ENCODE assay signal across 8 mouse cellular contexts in genomic region chr11:54002761-54003717, GRCm38 (mm10). TPM values are rescaled to one million over a fixed set of nuclear protein-coding genes. Genes with fewer than 3 reads are reported as not detected.
DNase-seq lines count a peak whose midpoint lies in the region; ATAC-seq and TF ChIP-seq lines count a peak whose summit lies in the region.
"Not testable (repeated sequence)": the region's sequence is repeated elsewhere in the genome, so short reads cannot be mapped to it uniquely, and the experiment has no call there.

No protein-coding gene starts in this region.

- not testable (repeated sequence) for H3K9me3 ChIP-seq in embryonic facial prominence, embryonic 10.5 days; kidney, embryonic 15.5 days (replicated peaks); limb, embryonic 13.5 days; midbrain, embryonic 14.5 days (ENCODE audit: control insufficient read depth, low read length)

- not testable (repeated sequence) for H3K79me3 ChIP-seq in C2C12 (ENCODE audit: low read depth)

- WGBS in embryonic facial prominence, embryonic 10.5 days: 49% methylated on average over 12 of the region's 12 CpGs
- WGBS in kidney, embryonic 15.5 days: 28% methylated on average over 12 of the region's 12 CpGs
- WGBS in limb, embryonic 13.5 days: 40% methylated on average over 12 of the region's 12 CpGs
- WGBS in midbrain, embryonic 14.5 days: 50% methylated on average over 12 of the region's 12 CpGs

- H3K4me2 ChIP-seq in kidney, embryonic 15.5 days; limb, embryonic 13.5 days (replicated peaks); midbrain, embryonic 14.5 days (ENCODE audit: low read length): not testable (repeated sequence)

- DNase-seq in adrenal gland, postnatal 36 days: peak; percentile 51 to 70
- peak; percentile 71 for DNase-seq in embryonic facial prominence, embryonic 10.5 days (ENCODE audit: low spot score)
- peak; percentile 52 to 82 for DNase-seq in heart, adult 18-20 months
- peak; percentile 87 for DNase-seq in midbrain, embryonic 14.5 days
- peak; percentile 43 for DNase-seq in spleen, adult 12 weeks (ENCODE audit: low spot score)

- H3K79me2 ChIP-seq in C2C12 (ENCODE audit: control insufficient read depth, insufficient read depth): not testable (repeated sequence)

- not testable (repeated sequence) for H3K36me3 ChIP-seq in C2C12 (ENCODE audit: control insufficient read depth, insufficient read depth); embryonic facial prominence, embryonic 10.5 days (replicated peaks); kidney, embryonic 15.5 days; limb, embryonic 13.5 days; midbrain, embryonic 14.5 days (ENCODE audit: control insufficient read depth, insufficient read depth, low read length)

- H3K27me3 ChIP-seq in C2C12 (ENCODE audit: control insufficient read depth, insufficient read depth, insufficient read length); embryonic facial prominence, embryonic 10.5 days (replicated peaks; ENCODE audit: low read depth, poor library complexity, severe bottlenecking); kidney, embryonic 15.5 days; limb, embryonic 13.5 days; midbrain, embryonic 14.5 days (ENCODE audit: control insufficient read depth, insufficient read depth, low read length): not testable (repeated sequence)

- peaks cover 12% of the 10 kb centered on the region for H3K4me1 ChIP-seq in embryonic facial prominence, embryonic 10.5 days
- peaks cover 14% of the 10 kb centered on the region; the same call in 1 of the 2 replicates for H3K4me1 ChIP-seq in kidney, embryonic 15.5 days
- peaks cover 16% of the 10 kb centered on the region for H3K4me1 ChIP-seq in limb, embryonic 13.5 days
- H3K4me1 ChIP-seq in midbrain, embryonic 14.5 days (ENCODE audit: control insufficient read depth, insufficient read depth, low read length): not testable (repeated sequence)

- not testable (repeated sequence) for H3K9ac ChIP-seq in kidney, embryonic 15.5 days; limb, embryonic 13.5 days; midbrain, embryonic 14.5 days (replicated peaks; ENCODE audit: low read length)

- peak; percentile 55; the same call in 1 of the 2 replicates for ATAC-seq in kidney, embryonic 15.5 days (replicated peaks; ENCODE audit: low FRiP score)
- ATAC-seq in limb, embryonic 13.5 days (ENCODE audit: low FRiP score, low read depth): peak; percentile 69; the same call in 1 of the 2 replicates
- not testable (repeated sequence) for ATAC-seq in midbrain, embryonic 14.5 days (ENCODE audit: low FRiP score, low TSS enrichment)

- peak overlapping the region; percentile 72 for H3K27ac ChIP-seq in embryonic facial prominence, embryonic 10.5 days (replicated peaks)
- H3K27ac ChIP-seq in kidney, embryonic 15.5 days; limb, embryonic 13.5 days; midbrain, embryonic 14.5 days (replicated peaks; ENCODE audit: low read depth, low read length): not testable (repeated sequence)

- peak; percentile 63 for TF ChIP-seq CTCF in C2C12 (IDR thresholded peaks at IDR 0.05; ENCODE audit: control insufficient read depth, insufficient read depth, insufficient read length)

- H3ac ChIP-seq in C2C12 (ENCODE audit: control insufficient read depth, insufficient read length, low read depth): not testable (repeated sequence)

- H3K4me3 ChIP-seq in C2C12 (ENCODE audit: insufficient read depth, poor library complexity, severe bottlenecking); embryonic facial prominence, embryonic 10.5 days; kidney, embryonic 15.5 days (replicated peaks); limb, embryonic 13.5 days; midbrain, embryonic 14.5 days (replicated peaks; ENCODE audit: low read depth, low read length): not testable (repeated sequence)

RNA-seq across cellular contexts. Expression of gene Slc22a21, which starts 22.9 kb away (rescaled TPM):
- polyA plus RNA-seq in C2C12 (2012; fragmentation: generic; extraction: Trizol): 1.5 TPM
- total RNA-seq in adrenal gland, postnatal 36 days (2021): 1 to 10 TPM; 5.5 to 5.7 TPM
- polyA plus RNA-seq in embryonic facial prominence, embryonic 10.5 days (2016; fragmentation: Nextera tagmentation; extraction: Ambion mirVana): 2.1 and 2.6 TPM in 2 replicates
- 1 to 10 TPM; 1.0 to 1.7 TPM for total RNA-seq in heart, adult 18-20 months (2021)
- 3.9 and 5.6 TPM in 2 replicates for polyA plus RNA-seq in kidney, embryonic 15.5 days (2015; fragmentation: Nextera tagmentation; extraction: Ambion mirVana)
- polyA plus RNA-seq in limb, embryonic 13.5 days (2015; fragmentation: Nextera tagmentation; extraction: Ambion mirVana): 4.9 and 5.1 TPM in 2 replicates
- 2.3 and 2.4 TPM in 2 replicates for polyA plus RNA-seq in midbrain, embryonic 14.5 days (2014; fragmentation: Nextera tagmentation; extraction: Ambion mirVana)

RNA-seq across cellular contexts. Expression of gene Slc22a4, which starts 24.9 kb away (rescaled TPM):
- polyA plus RNA-seq in C2C12 (2012; fragmentation: generic; extraction: Trizol): 4.0 TPM
- 1 to 10 TPM; 4.3 to 8.2 TPM for total RNA-seq in adrenal gland, postnatal 36 days (2021)
- 0.82 and 1.1 TPM in 2 replicates for polyA plus RNA-seq in embryonic facial prominence, embryonic 10.5 days (2016; fragmentation: Nextera tagmentation; extraction: Ambion mirVana)
- total RNA-seq in heart, adult 18-20 months (2021): 1 to 10 TPM; 4.6 to 5.8 TPM
- polyA plus RNA-seq in kidney, embryonic 15.5 days (2015; fragmentation: Nextera tagmentation; extraction: Ambion mirVana): 1.4 and 1.9 TPM in 2 replicates
- polyA plus RNA-seq in limb, embryonic 13.5 days (2015; fragmentation: Nextera tagmentation; extraction: Ambion mirVana): 1.6 TPM in 2 replicates
- polyA plus RNA-seq in midbrain, embryonic 14.5 days (2014; fragmentation: Nextera tagmentation; extraction: Ambion mirVana): 2.5 TPM in 2 replicates
